Mouse (Mus musculus): ENCODE results near the gene Sh2b1. TPM values are rescaled to one million over a fixed set of nuclear protein-coding genes. Genes with fewer than 3 reads are reported as not detected.

Sh2b1 gene
- 17.9 TPM for polyA plus RNA-seq (2014; fragmentation: Illumina TruSeq; extraction: RNeasy Lipid Tissue Mini Kit (QIAGEN cat#74804); ENCODE audit: insufficient read depth, low read depth, low replicate concordance)

GRCm38 (mm10) chr7:126474993-126475581 is at the start of gene Sh2b1:
Sh2b1 (minus strand) TSS chr7:126475424.

GRCm38 (mm10) chr7:126503273-126503878 is 28.2 kb upstream of the Sh2b1 start, which contains the start of gene Atxn2l:
Atxn2l (minus strand) TSS chr7:126503437.

GRCm38 (mm10) chr7:126487052-126487483 is 11.8 kb upstream of the Sh2b1 start, which contains the start of gene Tufm:
Tufm (plus strand) TSS chr7:126487361.

GRCm38 (mm10) chr7:126463004-126463403 is 12.2 kb downstream of the Sh2b1 start, which contains the start of gene Atp2a1:
Atp2a1 (minus strand) TSS chr7:126463108.

GRCm38 (mm10) chr7:126428631-126429502 is 46.4 kb downstream of the Sh2b1 start, which contains the start of gene Rabep2:
Rabep2 (plus strand) TSS chr7:126428759.

Other genes starting within 250 kb of the Sh2b1 start
- gene Sbk1, start 202.8 kb downstream of the Sh2b1 start, polyA plus RNA-seq (2014; fragmentation: Illumina TruSeq; extraction: RNeasy Lipid Tissue Mini Kit (QIAGEN cat#74804); ENCODE audit: insufficient read depth, low read depth, low replicate concordance): 7.7 TPM
- gene Lat, start 105.9 kb downstream of the Sh2b1 start, polyA plus RNA-seq (2014; fragmentation: Illumina TruSeq; extraction: RNeasy Lipid Tissue Mini Kit (QIAGEN cat#74804); ENCODE audit: insufficient read depth, low read depth, low replicate concordance): 14.7 TPM
- gene Spns1, start 98.0 kb downstream of the Sh2b1 start, polyA plus RNA-seq (2014; fragmentation: Illumina TruSeq; extraction: RNeasy Lipid Tissue Mini Kit (QIAGEN cat#74804); ENCODE audit: insufficient read depth, low read depth, low replicate concordance): 37.2 TPM
- 4.5 TPM for gene Nfatc2ip, start 78.7 kb downstream of the Sh2b1 start, polyA plus RNA-seq (2014; fragmentation: Illumina TruSeq; extraction: RNeasy Lipid Tissue Mini Kit (QIAGEN cat#74804); ENCODE audit: insufficient read depth, low read depth, low replicate concordance)
- 18.3 TPM for gene Cd19, start 60.5 kb downstream of the Sh2b1 start, polyA plus RNA-seq (2014; fragmentation: Illumina TruSeq; extraction: RNeasy Lipid Tissue Mini Kit (QIAGEN cat#74804); ENCODE audit: insufficient read depth, low read depth, low replicate concordance)
- 14.1 TPM for gene Rabep2, start 46.7 kb downstream of the Sh2b1 start, polyA plus RNA-seq (2014; fragmentation: Illumina TruSeq; extraction: RNeasy Lipid Tissue Mini Kit (QIAGEN cat#74804); ENCODE audit: insufficient read depth, low read depth, low replicate concordance)
- 1.8 TPM for gene Atp2a1, start 12.3 kb downstream of the Sh2b1 start, polyA plus RNA-seq (2014; fragmentation: Illumina TruSeq; extraction: RNeasy Lipid Tissue Mini Kit (QIAGEN cat#74804); ENCODE audit: insufficient read depth, low read depth, low replicate concordance)
- gene Tufm, start 11.9 kb upstream of the Sh2b1 start, polyA plus RNA-seq (2014; fragmentation: Illumina TruSeq; extraction: RNeasy Lipid Tissue Mini Kit (QIAGEN cat#74804); ENCODE audit: insufficient read depth, low read depth, low replicate concordance): 43.5 TPM
- gene Atxn2l, start 28.0 kb upstream of the Sh2b1 start, polyA plus RNA-seq (2014; fragmentation: Illumina TruSeq; extraction: RNeasy Lipid Tissue Mini Kit (QIAGEN cat#74804); ENCODE audit: insufficient read depth, low read depth, low replicate concordance): 21.0 TPM
- gene Eif3c, start 91.0 kb upstream of the Sh2b1 start, polyA plus RNA-seq (2014; fragmentation: Illumina TruSeq; extraction: RNeasy Lipid Tissue Mini Kit (QIAGEN cat#74804); ENCODE audit: insufficient read depth, low read depth, low replicate concordance): 62.9 TPM
- 8.5 TPM for gene Apobr, start 109.5 kb upstream of the Sh2b1 start, polyA plus RNA-seq (2014; fragmentation: Illumina TruSeq; extraction: RNeasy Lipid Tissue Mini Kit (QIAGEN cat#74804); ENCODE audit: insufficient read depth, low read depth, low replicate concordance)
- 29.4 TPM for gene Cln3, start 110.4 kb upstream of the Sh2b1 start, polyA plus RNA-seq (2014; fragmentation: Illumina TruSeq; extraction: RNeasy Lipid Tissue Mini Kit (QIAGEN cat#74804); ENCODE audit: insufficient read depth, low read depth, low replicate concordance)
- gene Il27, start 119.5 kb upstream of the Sh2b1 start, polyA plus RNA-seq (2014; fragmentation: Illumina TruSeq; extraction: RNeasy Lipid Tissue Mini Kit (QIAGEN cat#74804); ENCODE audit: insufficient read depth, low read depth, low replicate concordance): 0.32 TPM
- gene Nupr1, start 155.4 kb upstream of the Sh2b1 start, polyA plus RNA-seq (2014; fragmentation: Illumina TruSeq; extraction: RNeasy Lipid Tissue Mini Kit (QIAGEN cat#74804); ENCODE audit: insufficient read depth, low read depth, low replicate concordance): 293 TPM
- gene Sgf29, start 173.9 kb upstream of the Sh2b1 start, polyA plus RNA-seq (2014; fragmentation: Illumina TruSeq; extraction: RNeasy Lipid Tissue Mini Kit (QIAGEN cat#74804); ENCODE audit: insufficient read depth, low read depth, low replicate concordance): 42.0 TPM
- gene Sult1a1, start 201.0 kb upstream of the Sh2b1 start, polyA plus RNA-seq (2014; fragmentation: Illumina TruSeq; extraction: RNeasy Lipid Tissue Mini Kit (QIAGEN cat#74804); ENCODE audit: insufficient read depth, low read depth, low replicate concordance): 90.2 TPM
- 50.0 TPM for gene Bola2, start 220.0 kb upstream of the Sh2b1 start, polyA plus RNA-seq (2014; fragmentation: Illumina TruSeq; extraction: RNeasy Lipid Tissue Mini Kit (QIAGEN cat#74804); ENCODE audit: insufficient read depth, low read depth, low replicate concordance)
- gene Slx1b, start 220.4 kb upstream of the Sh2b1 start, polyA plus RNA-seq (2014; fragmentation: Illumina TruSeq; extraction: RNeasy Lipid Tissue Mini Kit (QIAGEN cat#74804); ENCODE audit: insufficient read depth, low read depth, low replicate concordance): 7.2 TPM
- 175 TPM for gene Coro1a, start 232.4 kb upstream of the Sh2b1 start, polyA plus RNA-seq (2014; fragmentation: Illumina TruSeq; extraction: RNeasy Lipid Tissue Mini Kit (QIAGEN cat#74804); ENCODE audit: insufficient read depth, low read depth, low replicate concordance)

Data from lung, adult 10 weeks (tissue).